Mouse (Mus musculus) cerebellum, adult 11 months (tissue): Measurements from ENCODE around the gene Alkal2.

Experiments
- DNase-seq: peaks from one replicate; pipeline ENCODE4 v3.0.0; 2022

The Alkal2 gene

DNA sequence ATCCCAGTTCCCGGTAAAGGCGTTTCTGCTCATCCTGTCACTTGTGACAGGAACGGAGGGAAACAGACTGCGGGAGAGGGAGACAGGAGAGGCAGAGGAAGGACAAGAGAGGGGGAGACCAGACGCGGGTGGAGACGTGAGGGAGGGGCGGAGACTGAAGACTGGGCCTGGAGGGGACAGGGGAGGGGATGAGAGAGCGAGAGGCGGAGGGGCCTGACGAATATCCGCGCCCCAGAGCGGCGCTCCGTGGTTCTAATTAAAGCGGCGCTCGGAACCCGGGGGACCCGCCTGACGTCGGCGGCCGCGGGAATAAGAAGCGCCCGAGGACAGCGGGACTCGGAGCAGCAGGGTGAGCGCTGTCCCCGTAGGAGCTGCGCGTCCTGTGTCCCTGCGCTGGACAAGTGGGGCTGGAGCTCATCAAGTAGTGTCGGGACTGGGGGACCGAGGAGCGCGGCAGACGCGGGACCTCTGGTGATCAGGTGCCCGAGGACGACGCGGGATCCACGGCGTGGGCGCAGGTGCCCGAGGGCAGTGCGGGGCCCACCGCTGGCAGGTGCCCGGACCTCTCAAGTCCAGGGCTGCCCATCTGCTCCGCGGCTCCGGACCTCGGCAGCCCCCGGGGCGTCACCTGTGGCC, at the start of gene Alkal2:
Gene Alkal2, plus strand, starts transcription at position 337 of the 636 bp plus-strand sequence.
- DNase-seq, result no peak

DNA sequence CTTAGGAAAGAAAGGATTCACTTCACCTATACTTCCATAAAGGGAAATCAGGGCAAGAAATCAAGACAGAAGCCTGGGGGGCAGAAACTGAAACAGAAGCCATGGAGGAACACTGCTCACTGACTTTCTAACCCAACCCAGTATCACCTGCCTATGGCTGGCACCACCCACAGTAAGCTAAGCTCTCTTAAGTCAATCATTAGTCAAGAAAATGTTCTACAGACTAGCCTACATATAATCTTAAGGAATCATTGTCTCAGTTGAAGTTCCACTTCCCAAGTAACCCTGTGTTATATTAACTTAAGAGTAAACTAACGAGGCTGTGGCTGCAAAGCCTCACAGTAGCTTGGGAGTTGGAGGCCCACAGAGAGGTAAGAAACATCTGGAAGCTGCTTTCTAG, 35.6 kb upstream of the Alkal2 start:
- no peak for DNase-seq

DNA sequence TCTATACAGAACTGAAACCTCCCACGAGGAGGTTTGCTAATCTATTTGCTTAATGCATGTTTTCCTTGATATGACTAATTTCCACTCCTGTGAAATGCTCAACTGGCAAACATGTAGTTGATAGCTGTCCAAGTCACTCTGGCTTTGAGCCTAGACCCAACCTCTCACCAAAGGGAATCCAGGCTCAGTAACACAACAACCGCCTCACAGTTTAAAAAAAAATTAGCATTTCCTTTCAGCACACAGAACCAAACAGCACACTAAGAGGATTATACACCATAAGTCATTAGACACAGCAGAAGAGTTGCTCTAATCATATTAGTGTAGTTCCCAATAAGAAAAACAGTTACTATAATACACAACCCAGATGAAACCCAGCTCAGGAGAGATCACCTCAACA, 33.2 kb upstream of the Alkal2 start:
- peak; percentile 16 for DNase-seq

DNA sequence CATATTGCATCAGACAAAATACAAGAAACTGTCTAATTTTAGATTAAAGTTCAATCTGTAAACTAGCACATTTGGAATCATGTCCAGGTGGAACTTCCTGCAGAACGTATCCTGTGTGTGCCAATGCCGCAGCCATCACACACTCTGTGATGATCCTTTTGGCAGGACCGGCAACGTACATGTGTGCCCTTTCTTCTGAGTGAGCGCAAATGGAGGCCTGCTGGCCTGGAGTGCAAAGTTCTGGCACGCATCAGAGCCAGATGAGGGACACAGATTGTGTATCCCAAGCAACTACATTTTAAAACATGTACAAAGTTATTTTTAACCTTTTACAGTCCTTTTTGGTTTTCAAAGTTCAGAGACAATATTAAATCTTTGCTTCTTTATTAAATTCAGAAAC, 32.3 kb upstream of the Alkal2 start:
- peak; percentile 5 for DNase-seq

DNA sequence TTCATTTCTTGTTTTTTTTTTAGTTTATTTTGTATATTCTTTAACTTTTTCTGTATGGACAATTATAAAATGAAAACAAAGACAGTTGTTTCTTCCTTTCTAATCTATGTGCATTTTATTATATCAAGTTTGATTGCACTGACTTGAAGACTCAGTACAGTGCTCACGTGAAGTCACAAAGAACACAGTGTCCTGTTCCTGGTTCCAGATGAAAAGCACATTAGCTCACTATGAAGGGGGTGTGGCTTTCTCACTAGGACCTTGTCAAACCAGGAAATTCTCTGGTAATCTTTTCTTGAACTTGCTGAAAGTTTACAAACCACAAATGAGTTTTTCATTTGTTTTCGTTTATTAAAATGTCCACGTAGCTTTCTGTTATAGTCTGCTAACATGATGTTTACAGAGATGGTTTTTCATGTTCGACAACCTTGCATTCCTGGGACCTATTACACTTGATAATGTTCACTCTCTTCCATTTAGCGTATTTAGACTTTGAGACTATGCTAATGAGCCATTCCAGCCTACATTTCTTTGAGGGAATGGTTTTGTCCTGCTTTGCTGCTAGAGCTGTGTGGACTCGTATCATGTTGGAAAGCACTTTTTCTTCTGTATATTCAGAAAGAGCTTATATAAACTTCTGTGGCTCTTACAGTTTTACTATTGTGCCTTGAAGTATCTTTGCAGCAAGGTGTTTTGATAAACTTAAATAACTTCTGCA, 28.5 kb upstream of the Alkal2 start:
- DNase-seq, result no peak

DNA sequence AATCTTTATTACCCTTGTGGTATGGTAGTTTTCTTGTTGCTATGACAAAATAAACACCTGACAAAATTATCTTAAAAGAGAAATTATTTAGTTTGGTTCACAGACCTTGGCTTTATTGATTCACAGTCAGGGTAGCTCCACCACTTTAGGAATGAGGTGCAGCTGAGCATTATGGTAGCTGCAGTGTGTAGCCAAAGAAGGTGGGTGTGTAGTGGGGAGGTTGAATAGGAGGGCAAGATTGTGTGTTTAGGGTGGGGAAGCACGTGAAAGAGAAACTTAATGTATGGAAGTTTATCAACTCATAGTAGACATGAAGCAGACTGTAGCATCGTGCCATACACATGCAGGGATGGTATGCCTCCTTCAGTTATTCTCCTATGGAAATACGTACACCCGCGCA, 27.9 kb upstream of the Alkal2 start:
- no peak for DNase-seq

DNA sequence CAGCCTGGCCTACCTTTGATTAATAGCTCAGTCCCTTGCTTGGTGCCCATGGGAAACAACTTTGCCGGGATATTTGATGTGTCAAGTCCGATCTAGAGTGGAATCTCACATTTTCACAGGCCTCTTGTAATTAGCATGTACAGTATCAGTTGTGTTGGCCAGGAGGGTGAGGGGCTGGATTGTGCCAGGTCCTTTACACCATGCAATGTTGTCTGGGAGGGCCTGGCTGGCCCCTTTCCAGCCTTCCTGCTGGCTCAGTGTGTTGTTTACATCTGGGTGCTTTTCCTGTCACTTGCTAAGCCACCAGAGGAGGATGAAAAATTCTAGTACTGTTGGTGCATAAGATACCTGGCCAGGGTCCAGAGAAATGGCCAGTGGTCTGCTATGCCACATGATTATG, 19.8 kb upstream of the Alkal2 start:
- no peak for DNase-seq

DNA sequence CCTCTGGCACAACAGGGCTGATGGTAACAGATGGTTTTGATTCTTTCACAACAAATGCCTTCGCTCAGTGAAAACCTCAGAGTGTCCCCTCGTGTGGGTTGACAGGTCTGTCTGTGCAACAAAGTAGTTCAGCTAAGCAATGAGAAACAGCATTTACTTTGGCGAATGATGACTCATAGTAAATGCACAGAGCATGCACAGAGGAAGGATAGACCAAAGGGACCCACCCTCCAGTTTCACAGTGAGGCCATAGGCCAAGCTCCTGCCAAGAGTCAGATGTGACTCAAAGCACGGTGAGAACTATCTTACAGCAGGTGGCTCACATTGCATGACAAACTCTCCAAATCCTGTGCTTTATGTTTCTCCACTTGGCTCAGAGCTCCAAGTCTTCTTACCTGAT, 18.3 kb upstream of the Alkal2 start:
- DNase-seq, result no peak

DNA sequence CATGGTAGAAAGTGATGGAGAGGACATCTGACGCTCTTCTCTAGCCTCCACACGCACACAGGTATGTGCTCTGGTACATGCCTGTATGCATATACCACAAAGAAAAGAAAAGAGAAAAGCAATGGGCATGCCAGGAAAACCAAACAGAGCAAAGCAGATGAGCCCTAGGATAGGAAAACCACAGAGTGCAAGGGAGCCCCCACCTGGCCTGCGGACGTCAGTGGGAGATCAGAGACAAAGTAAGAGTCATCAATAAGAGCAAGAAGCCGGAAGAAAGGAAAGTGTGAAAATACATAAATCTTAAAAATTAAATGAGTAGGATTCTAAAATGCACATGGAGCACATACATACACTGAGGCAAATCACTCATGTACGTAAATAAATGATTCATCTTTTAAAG, 4.7 kb upstream of the Alkal2 start:
- no peak for DNase-seq

DNA sequence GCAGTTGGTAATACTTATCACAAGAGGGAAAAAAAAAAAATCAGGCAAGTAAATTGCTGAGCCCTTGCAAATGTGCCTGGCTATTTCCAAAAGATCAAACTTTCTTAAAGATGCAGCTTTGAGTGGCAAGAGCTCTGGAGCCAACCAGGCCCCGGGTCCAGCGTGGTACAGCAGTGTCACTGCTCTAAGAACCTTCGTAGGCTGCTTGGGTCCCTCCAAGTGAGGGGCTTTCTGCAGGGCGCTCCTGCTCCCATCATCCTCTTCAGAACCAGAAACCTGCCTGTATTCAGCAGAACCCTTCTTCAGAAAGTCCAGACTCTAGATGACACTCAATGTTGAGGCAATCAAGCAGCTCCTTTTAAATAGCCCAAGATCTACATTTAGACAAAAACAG, 533 bp upstream of the Alkal2 start:
- no peak for DNase-seq

DNA sequence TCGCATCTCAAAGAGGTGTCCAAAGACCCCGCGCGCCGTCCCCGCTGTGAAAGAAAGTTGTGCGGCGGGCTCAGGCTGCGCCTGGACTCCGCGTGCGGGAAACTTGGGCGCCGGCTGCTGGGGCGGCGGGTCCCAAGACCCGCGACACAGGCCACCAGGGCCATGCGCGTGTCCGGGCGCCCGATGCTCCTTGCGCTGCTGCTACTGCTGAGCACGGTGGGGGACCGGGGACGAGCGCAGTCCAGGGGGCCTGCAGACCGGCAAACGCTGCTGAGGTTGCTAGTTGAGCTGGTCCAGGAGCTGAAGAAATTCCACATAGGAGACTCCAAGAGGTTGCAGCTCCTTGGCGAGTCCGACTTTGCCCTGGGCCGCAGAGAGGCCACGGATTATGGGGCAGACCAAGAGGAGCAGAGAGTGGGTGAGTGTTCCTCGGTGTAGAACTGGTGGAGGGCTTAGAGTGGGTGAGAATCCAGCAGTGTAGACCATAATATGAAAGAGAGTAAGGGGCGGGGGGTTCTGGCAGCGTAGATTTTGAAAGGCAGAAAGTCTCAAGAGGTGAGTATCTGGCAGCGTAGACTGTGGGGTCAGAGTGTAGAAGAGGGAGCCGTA, 604 bp downstream of the Alkal2 start:
- no peak for DNase-seq

DNA sequence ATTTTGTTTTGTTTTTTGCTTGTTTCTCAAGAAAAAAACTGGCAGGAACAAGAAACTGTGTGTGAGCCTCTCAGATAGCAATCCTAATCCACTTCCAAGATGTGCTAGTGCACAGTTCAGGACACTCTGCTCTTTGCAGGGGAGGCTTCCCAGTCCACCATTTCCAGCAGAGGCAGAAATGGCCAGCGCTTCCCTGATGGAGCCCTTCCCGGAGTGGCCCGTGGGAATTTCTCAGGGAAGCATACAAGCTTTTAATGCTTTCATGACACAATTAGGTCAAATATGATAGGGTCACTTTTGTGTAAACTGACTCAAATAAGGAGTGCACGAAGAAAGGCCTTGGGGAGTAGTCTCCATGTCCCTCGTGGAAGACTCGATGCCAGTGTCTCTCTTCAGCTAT, 1.8 kb downstream of the Alkal2 start:
- no peak for DNase-seq

DNA sequence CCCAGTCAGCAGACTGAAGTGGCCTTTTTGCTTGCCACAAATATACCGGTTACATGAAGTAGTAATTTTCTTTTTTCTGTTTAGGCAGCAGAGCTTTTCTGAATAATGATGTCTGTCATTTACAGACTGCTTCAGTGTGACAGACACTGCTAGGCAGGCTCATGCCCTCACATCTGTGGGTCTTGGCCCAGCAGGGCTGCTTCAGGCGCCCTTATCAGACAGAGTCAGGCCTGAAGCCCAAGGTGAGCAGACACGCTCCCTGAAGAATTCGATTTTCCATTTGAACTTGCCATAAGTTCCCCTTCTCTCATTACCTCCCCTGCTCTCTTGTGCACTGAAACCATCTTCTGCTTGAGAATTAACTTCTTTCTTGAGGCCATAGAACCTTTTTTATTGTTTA, 3.9 kb downstream of the Alkal2 start:
- no peak for DNase-seq

DNA sequence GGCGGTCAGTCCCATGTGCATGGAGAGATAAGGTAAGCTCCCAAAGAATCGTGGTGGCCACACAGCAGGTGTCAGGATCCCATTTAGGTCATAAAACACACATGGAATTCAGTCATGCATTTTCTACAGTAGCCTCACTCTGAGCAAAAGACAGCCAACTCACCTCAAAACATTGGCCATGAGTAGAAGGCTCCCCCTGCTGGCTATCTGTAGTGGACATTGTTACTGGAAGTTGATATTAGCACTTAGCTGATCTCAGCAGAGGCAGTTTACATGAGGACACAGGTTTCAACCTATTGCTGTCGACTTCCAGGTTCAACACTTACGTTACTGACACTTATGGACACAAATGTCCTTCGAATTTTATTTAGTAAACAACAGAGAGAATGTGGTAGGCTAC, 5.9 kb downstream of the Alkal2 start:
- peak; percentile 29 for DNase-seq

DNA sequence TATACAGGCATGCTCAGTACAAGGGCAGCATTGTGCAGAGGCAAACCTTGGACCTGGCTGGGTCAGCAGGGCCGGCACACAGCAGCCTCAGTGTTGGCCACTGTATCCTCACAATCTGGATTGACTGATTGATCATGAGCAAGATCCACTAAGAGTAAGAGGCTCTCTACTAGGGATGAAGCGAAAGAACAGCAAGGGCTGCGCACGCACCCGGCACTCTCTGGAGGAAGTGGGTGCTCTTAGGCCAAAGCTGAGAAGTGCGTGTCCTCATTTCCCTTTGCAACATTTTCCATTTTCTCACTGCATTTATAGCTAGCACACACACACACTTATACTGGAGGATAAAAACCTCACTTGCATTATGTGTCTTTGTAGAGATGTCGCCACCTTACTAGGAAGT, 7.3 kb downstream of the Alkal2 start:
- DNase-seq, result no peak

DNA sequence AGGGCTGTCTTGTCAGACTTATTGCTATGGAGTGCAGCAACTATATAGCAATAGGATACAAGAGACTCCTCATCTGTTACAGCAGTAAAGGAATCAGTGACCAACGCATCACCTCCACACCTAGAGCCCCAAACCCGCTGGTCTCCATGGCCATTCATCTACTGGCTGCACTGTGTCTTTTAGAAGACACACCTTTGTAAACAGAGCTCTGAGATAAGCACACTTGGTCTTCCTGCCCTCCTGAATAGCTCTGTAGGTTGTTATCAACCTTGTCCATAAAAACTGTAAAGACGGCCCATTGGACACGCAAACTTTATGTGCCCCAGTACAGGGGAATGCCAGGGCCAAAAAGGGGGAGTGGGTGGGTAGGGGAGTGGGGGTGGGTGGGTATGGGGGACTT, 12.9 kb downstream of the Alkal2 start:
- DNase-seq, result no peak

DNA sequence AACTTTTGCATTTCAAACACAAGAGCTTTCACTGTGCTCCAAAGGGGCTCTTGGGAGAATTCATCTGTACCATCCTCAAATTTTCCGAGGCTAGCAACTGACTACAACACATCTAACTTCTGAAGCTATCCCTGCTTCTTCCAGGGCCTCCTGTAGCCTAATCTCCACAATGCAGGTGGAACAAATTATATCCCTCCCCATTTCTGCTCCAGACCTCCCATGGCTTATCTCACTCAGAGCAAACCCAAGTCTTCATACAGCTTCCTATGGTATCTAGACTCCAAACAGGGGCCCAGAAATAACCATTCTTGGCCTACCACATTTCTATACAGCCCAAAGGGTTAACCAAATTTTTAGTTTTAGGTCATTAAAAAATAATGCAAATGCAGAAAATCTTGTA, 24.5 kb downstream of the Alkal2 start:
- no peak for DNase-seq

DNA sequence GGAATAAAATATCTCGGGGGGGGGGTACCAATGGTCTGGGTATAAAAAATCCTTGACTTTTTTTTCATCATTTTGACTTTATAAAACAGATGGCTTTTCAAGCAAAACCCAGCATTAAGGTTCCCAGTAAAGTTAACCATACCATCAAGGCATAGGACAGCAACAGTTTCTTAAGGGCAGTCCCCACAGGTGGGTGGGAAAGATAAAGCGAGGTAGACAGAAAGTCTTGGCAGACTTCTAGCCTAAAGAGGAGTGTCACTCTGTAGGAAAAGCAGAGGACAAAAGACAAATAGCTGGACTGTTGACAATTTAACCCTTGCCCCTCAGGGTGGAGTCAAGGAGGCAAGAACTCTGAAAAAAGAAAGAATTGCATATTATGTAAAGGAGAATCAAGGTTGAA, 25.8 kb downstream of the Alkal2 start:
- DNase-seq, result no peak

DNA sequence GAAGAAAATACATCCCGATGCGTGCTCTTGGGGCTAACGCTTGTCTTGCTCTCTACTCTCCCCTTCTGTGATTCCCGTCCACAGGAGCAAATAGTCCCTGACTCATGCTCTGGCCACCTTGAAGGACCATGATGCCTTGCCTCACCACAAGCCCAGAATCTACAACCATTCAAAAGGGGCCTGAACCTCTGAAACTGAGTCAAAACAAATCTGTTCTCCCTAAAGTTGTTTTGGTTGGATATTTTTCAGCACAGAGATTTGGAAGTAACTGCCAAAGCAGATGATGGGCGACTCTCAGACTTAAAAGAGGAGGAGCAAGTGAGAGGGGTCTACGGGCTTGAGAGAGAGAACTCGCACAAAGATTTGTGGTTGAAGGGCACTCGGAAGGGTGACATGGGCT, 26.7 kb downstream of the Alkal2 start:
- DNase-seq, result no peak

DNA sequence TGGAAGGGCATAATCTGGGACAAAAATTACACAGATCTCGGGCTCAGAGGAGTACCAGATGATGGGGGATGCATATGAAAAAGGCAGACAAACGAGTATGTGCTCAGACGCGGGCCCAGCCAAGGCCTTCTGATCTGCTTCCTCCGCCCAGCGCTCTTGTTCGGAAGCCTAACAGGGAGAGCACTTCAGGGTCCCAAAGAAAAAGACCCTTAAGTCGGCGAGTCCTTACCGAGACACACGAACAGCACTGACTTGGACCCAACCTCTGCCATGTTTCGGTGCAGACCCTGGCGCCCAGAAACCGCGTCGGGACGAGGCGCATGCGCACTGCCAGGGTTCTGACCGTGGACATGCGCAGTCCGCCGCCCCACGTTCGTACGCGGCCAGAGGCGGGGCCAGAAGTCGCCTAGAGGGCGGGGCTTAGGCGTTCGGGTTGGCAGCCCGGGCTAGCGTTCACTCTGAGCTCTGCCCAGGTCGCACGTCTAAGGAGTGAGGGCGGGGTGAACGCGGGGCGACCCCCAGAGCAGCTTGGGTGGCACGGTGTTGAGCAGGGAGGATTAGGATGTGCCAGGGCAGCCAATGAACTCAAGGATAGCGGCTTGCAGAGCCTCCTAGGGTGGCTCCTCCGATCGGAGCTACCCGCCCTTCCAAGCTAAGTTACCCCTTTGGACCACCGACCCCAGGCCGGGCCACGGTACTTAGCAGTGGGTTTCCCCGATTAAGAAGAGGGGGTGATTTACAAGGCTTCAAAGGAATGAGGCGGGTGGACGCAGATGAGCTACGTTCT, 27.3 kb downstream of the Alkal2 start, which contains the start of the genes Acp1 and Sh3yl1:
Gene Acp1, minus strand, starts transcription at position 329 of the 787 bp plus-strand sequence.
Gene Sh3yl1, plus strand, starts transcription at position 408 of the 787 bp plus-strand sequence.
- DNase-seq, result peak; percentile 97

DNA sequence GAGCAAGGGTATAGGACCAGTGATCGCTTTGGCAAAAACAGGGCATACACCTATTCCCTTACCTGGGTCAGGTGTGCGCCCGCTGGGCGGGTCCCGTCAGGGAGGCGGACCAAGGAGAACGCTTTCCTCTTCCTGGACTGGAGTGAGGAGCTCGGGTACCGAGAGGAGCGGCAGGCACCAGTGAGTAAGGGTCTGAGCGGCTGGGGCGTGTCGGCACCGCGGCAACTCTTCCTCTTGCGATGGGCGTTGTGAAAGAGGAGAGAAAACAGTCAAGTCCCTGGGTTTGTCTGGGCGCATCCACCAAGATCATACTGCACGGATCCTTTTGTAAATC, 27.9 kb downstream of the Alkal2 start:
- peak; percentile 53 for DNase-seq

DNA sequence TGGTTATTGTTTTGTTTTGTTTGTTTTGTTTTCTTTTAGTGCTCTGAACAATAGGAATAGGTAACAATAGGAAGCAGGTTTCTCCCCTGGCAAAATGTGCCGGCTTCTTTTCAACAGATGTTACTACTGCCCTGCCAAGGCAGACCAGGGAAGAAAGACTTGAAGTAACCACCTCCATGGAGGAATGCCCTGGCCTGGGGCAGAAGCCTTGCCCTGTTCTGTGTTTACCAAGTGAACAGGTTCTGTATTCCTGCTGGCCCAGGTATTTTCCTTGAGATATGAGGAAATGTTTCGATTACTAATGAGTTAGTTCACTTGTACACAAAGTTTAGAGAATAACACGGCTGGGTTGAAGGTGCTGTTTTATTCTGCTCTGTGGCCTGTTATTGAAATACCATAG, 28.7 kb downstream of the Alkal2 start:
- no peak for DNase-seq

DNA sequence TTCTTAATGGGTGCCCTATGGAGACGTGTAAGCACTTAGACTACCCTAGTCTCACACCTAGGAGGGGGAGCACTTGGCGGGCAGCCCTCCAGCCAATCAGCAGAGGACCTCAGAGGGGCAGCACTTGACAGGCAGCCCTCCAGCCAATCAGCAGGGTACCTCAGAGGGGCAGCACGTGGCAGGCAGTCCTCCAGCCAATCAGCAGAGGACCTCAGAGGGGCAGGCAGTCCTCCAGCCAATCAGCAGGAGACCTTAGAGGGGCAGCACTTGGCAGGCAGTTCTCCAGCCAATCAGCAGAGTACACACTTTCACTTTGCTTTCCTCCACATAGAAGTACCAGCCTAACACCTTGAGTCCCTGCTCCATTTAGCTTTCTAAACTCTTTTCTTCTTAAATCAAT, 38.3 kb downstream of the Alkal2 start:
- no peak for DNase-seq

DNA sequence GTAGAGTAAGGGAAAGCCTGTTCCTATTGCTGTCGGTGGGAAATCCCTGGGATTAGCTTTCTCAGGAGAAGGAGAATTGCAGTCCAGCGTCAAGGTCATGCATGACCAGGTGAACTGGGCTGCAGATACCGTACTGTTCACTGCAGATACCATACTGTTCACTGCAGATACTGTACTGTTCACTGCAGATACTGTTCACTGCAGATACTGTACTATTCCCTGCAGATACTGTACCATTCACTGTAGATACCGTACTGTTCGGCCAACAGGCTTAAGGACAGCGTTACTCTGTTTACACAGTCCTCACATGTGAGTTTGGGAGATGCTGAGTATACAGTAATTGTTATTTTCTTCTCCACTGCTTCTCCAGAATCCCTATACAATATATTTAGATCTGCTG, 44.1 kb downstream of the Alkal2 start:
- DNase-seq, result no peak
